Mouse (Mus musculus): ENCODE measurements around the gene Cd83.

Cd83 gene

DNA sequence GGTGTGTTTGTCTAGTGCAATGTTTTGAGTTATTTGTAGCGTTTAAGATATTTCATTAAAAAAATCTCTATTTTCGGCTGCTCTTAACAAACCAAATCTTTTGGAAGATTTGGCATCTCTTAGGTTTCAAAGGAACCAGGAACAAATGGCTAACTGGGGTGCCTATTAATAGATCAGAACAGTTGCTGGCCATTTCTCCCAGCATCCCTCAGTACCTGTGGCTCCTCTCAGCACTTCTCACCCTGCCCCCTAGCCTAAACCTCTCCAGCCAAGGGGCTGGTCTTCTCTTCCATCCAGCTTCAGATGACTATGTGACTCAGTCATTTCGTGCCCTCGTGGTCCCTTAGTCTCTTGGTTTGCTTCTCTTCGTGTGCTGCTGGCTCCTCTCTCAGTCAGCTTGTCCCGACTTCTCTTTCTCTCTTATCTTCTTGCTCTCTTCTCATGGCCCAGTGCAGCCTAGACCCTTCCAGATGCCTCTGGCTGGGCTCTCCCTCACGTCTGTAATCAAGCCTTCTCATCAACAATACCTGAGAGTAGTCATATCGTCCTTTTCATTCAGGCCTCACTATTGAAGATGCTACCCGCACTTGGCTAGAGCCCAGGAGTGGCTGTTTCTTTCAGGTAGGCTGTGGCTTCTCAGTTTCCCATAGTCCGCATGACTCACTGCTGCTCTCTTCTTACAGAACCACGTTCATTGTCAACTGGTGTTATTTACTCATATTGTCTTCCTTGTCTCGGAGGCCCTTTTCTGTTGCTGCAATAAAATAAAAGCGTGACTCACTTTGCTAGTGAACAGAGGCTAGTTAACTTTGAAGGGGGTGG, 9.8 kb upstream of the Cd83 start:
- no peak for DNase-seq

DNA sequence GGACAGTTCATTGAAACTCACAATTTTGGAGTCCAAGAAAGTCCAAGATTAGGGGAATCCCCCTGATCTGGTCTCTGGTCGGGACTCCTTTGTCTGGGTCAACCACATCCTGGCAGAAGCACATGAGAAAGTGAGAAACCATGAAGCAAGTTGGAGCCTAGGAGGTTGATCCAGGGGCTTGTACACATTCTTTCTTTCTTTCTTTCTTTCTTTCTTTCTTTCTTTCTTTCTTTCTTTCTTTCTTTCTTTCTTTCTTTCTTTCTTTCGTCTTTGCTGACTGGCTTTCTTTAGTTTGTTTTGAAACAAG, 9.2 kb upstream of the Cd83 start:
- DNase-seq = no peak

GRCm38 (mm10) chr13:43777321-43778002, 7.1 kb upstream of the Cd83 start:
- DNase-seq = no peak

DNA sequence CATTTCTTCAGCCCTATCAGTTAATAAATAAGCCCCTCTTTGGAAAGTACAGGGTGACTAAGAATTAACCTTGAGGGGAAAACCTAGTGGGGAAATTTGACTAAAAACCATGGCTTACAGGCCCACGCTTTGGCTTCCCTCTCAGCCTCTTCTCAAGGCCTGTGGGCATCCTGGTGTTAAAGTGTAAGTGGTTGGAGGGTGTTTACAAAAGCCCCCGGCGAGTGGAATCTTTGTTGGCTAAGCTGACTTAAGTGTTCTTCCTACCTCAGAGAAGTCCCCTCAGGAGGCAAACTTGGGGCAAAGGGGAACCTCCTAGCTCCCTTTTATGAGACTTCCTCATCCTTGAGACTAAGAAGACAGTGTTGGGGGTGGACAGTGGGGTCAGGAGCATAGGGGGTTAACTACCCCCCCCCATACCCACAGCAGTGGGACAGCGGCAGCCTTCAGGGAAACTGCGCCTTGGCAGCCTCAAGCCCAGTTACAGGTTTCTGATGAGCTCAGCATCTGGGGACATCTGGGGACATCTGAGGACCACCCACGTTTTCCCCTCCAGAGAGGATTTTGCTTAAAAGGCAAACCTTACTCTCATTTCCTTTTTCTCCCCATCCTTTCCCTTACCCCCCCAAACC, 6.4 kb upstream of the Cd83 start:
- DNase-seq = no peak

DNA sequence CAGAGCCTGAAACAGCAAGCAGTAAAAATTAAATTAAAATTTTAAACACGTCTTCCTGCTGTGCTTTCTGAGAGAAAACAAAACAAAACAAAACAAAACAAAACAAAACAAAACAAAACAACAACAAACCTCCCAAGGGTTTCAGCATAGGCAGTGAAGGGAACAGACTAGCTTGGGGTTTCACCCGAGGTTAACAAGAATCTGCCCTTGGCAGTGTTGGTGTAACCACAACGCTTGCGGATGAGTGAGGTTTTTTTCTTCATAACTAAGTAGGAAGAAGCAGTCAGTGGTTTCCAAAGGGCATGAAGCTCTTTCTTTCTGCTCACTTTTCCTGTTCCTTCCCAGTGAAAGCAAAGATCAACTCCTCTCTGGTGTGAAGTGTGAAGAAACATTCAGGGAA, 5.6 kb upstream of the Cd83 start:
- no peak for DNase-seq

GRCm38 (mm10) chr13:43780071-43780470, 4.5 kb upstream of the Cd83 start:
- DNase-seq = no peak

DNA sequence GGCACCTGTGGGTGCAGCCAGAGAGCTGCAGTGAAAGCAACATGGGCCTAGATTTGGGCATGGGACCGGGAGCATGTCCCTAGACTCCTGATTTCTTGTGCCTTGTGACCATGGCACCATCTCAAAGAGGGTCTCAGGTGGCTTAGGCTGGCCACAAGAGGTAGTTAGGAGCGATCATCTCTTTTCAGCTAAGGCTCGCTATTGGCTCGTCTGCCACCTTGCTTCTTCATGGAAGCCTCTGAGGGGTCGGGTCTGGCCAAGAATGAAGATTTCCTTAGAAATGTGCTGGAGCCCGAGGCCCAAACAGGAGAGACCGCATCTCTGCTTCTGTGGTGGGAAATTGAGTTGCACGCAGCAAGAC, 1.1 kb downstream of the Cd83 start:
- DNase-seq = no peak

DNA sequence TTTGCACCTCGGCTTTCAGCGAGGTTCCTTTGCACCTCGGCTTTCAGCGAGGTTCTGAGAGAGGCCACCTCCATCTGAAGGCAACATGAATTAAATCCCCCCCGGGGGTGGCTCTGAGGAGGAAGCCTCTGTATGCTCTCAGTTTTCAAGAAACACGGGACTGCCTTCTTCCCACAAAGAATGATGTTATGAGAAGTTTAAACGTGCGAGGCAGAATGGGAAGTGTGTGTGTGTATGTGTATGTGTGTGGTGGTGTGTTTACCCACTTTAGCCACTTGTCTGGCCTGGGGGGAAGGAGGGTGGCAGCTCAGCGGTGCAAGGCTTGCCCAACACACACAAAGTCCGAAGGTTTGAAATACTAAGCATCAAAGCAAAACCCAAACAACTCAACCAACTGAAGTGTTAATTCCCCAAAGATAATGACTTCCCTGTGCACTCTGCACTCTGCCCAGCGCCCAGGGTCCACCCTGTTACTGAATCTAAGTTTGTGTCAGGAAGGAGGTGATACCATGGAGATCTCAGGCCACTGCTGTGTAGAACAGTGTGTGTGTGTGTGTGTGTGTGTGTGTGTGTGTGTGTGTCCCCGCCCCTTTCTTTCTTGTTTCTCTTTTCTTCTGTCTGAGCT, 1.7 kb downstream of the Cd83 start:
- peak; percentile 43 to 67 for DNase-seq

DNA sequence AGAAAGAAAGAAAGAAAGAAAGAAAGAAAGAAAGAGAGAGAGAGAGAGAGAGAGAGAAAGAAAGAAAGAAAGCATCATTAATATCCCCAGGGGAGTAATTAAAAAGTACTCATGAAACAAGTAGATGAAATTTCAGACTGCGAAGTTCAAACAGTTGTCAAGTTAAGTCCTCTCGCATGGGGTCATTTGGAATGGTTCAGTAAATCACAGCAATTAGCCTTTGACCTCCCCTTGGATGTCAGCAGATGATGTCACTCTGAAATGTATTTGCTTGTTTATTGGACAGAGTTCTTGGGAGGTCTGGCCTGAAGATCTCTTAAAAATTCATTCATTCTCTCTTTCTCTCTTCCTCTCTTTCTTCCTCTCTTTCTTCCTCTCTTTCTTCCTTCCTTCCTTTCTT, 2.7 kb downstream of the Cd83 start:
- peak; percentile 36 to 70 for DNase-seq

DNA sequence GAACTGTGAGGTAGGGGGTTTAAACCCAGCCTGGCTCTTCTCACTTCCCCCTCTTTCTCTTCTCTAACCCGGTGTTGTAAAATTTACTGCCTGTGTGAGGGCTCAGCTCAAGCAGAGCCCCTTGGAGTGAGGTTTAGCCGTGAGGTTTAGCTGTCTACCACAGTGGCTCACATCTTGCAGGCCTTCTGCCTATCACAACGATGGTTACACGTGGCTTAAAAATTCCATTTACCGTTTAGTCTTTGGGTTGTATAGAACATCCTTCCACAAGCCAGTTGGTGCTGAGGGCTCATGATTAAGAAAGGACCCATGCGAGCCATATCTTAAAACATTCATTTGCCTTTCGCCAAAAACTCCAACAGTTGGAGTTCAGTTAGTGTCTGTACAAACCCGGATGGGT, 3.5 kb downstream of the Cd83 start:
- no peak for DNase-seq

GRCm38 (mm10) chr13:43788983-43789645, 4.5 kb downstream of the Cd83 start:
- DNase-seq = no peak

GRCm38 (mm10) chr13:43790229-43791001, 5.8 kb downstream of the Cd83 start:
- no peak for DNase-seq

GRCm38 (mm10) chr13:43795334-43795733, 10.8 kb downstream of the Cd83 start:
- DNase-seq = peak; percentile 58 to 72

DNA sequence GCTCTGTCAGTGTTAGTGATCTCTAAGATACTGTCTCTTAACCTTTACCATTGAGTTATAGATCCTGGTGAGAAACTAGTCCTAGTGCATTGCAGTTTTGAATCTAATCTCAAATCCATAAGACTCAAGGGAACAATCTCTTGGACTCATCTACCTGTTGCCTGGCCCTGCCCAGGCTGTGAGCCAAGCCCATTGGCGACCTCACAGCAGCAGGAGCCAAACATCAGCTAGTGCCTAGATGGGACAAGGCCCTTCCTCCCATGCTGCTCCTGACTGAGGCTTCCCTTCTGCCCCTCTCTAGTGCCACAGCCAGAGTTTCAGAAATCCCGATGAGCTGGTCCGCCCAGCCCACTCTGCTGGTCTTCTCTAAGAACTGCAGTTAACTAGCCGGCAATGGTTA, 14.1 kb downstream of the Cd83 start:
- DNase-seq = no peak

GRCm38 (mm10) chr13:43800136-43800535, 15.6 kb downstream of the Cd83 start:
- DNase-seq = no peak

GRCm38 (mm10) chr13:43801961-43802360, 17.4 kb downstream of the Cd83 start:
- DNase-seq = no peak

- DNase-seq = no peak
Observed at GRCm38 (mm10) chr13:43802361-43803137, 18.0 kb downstream of the Cd83 start.

- peak in 1 of 2 experiments; percentile 26 for DNase-seq
Observed at GRCm38 (mm10) chr13:43804648-43805047, 20.1 kb downstream of the Cd83 start.

- no peak for DNase-seq
Observed at GRCm38 (mm10) chr13:43805159-43805758, 20.7 kb downstream of the Cd83 start.

GRCm38 (mm10) chr13:43806371-43807271, 22.0 kb downstream of the Cd83 start:
- no peak for DNase-seq
